Mouse (Mus musculus) forebrain, embryonic 14.5 days (tissue): ENCODE measurements around the gene Fkbp14. TPM values are rescaled to one million over a fixed set of nuclear protein-coding genes. Genes with fewer than 3 reads are reported as not detected.

Experiments used
- ATAC-seq: fragments of 200-750 bp; cut with Nextera tagmentation; 2 replicates; pipeline ENCODE4 v1.8.0; 2017; ENCODE audit warnings: mild to moderate bottlenecking, moderate library complexity
- DNase-seq: peaks from one replicate; pipeline ENCODE4 v3.0.0-alpha.2; 2015; ENCODE audit warnings: low spot score
- H3K27ac ChIP-seq: fragments of 300-500 bp; sonication (generic); 2 replicates; pipeline ENCODE4 v1.5.1; 2014; ENCODE audit warnings: low read depth, mild to moderate bottlenecking, control low read depth, low read length, moderate library complexity
- H3K27me3 ChIP-seq: fragments of 300-500 bp; sonication (generic); replicated peaks from 2 replicates; pipeline ENCODE4 v1.6.1; 2014; ENCODE audit warnings: low read length, control low read depth, mixed read lengths; ENCODE audit not compliant: control insufficient read depth, insufficient read depth
- H3K36me3 ChIP-seq: fragments of 300-500 bp; sonication (generic); 2 replicates; pipeline ENCODE4 v1.6.1; 2014; ENCODE audit warnings: low read length, control low read depth; ENCODE audit not compliant: control insufficient read depth, insufficient read depth
- H3K4me1 ChIP-seq: fragments of 300-500 bp; sonication (generic); 2 replicates; pipeline ENCODE4 v1.6.1; 2014; ENCODE audit warnings: antibody characterized with exemption, low read length, control low read depth; ENCODE audit not compliant: control insufficient read depth, insufficient read depth
- H3K4me2 ChIP-seq: fragments of 300-500 bp; sonication (generic); 2 replicates; pipeline ENCODE4 v1.6.1; 2014; ENCODE audit warnings: mild to moderate bottlenecking, control low read depth, low read length
- H3K4me3 ChIP-seq: fragments of 300-500 bp; sonication (generic); 2 replicates; pipeline ENCODE4 v1.5.1; 2014; ENCODE audit warnings: low read depth, low read length, control low read depth
- H3K9ac ChIP-seq: fragments of 300-500 bp; sonication (generic); 2 replicates; pipeline ENCODE4 v1.6.1; 2014; ENCODE audit warnings: mild to moderate bottlenecking, low read length, control low read depth, moderate library complexity
- H3K9me3 ChIP-seq: fragments of 300-500 bp; sonication (generic); replicated peaks from 2 replicates; pipeline ENCODE4 v1.6.1; 2016; ENCODE audit warnings: low read length, control low read depth, mixed read lengths; ENCODE audit not compliant: control insufficient read depth
- WGBS: fragments of 180-500 bp; shearing (Covaris S2); extraction: QIAGEN DNeasy Blood & Tissue Kit; methylation state at CpG from one replicate; pipeline ENCODE4 v1.1.7; 2014; 5-methylcytosine and 5-hydroxymethylcytosine counted together
- polyA plus RNA-seq: library from polyadenylated mRNA; unstranded; fragments of >200 nt; fragmentation: Nextera tagmentation; extraction: Ambion mirVana; gene quantifications from 2 replicates; pipeline ENCODE4 v1.2.1, GENCODE M21; 2014

Fkbp14 gene
- 9.0 and 10.7 TPM in 2 replicates for polyA plus RNA-seq

- H3K27me3 ChIP-seq: no peaks in the 10 kb centered on the region
- no peak for ATAC-seq
- H3K4me2 ChIP-seq: peak within 1 kb of the TSS; percentile 78
- no peak within 1 kb of the TSS for H3K27ac ChIP-seq
- H3K4me3 ChIP-seq: peak within 1 kb of the TSS; percentile 92
- H3K9ac ChIP-seq: peak within 1 kb of the TSS; percentile 88; the same call in 1 of the 2 replicates
- 70% methylated on average over 4 of the region's 4 CpGs for WGBS
- no peaks in the 10 kb centered on the region for H3K9me3 ChIP-seq
- no peak for DNase-seq
- H3K4me1 ChIP-seq: peaks cover 7% of the 10 kb centered on the region
- no peaks in the 10 kb centered on the region for H3K36me3 ChIP-seq
Measured at GRCm38 (mm10) chr6:54597208-54597607, at the start of gene Fkbp14. TSS of gene Fkbp14 (minus strand) at chr6:54597308.

GRCm38 (mm10) chr6:54643181-54643580 is 46.1 kb upstream of the Fkbp14 start:
- Histone ChIP-seq H3K36me3 (peaks cover 28% of the 10 kb centered on the region), H3K4me3 (no peak overlapping the region), H3K9ac (no peak overlapping the region), H3K4me1 (no peaks in the 10 kb centered on the region), H3K4me2 (no peak overlapping the region), H3K9me3 (no peaks in the 10 kb centered on the region), H3K27me3 (no peaks in the 10 kb centered on the region), H3K27ac (no peak overlapping the region)
- no peak for DNase-seq
- ATAC-seq: no peak
- WGBS: 81% methylated on average over 4 of the region's 4 CpGs

- ATAC-seq (no peak), DNase-seq (peak; percentile 46)
- no peak overlapping the region for H3K27ac ChIP-seq
- 65% methylated on average over 2 of the region's 2 CpGs for WGBS
- H3K4me2 ChIP-seq: no peak overlapping the region
- no peaks in the 10 kb centered on the region for H3K4me1 ChIP-seq
- H3K27me3 ChIP-seq: no peaks in the 10 kb centered on the region
- no peaks in the 10 kb centered on the region for H3K9me3 ChIP-seq
- H3K4me3 ChIP-seq: no peak overlapping the region
- H3K9ac ChIP-seq: no peak overlapping the region
- peaks cover 32% of the 10 kb centered on the region for H3K36me3 ChIP-seq
Measured at GRCm38 (mm10) chr6:54641953-54642352, 44.8 kb upstream of the Fkbp14 start.

- H3K4me1 ChIP-seq: no peaks in the 10 kb centered on the region
- peaks cover 32% of the 10 kb centered on the region for H3K36me3 ChIP-seq
- no peak for ATAC-seq
- H3K4me2 ChIP-seq: no peak overlapping the region
- H3K9me3 ChIP-seq: no peaks in the 10 kb centered on the region
- H3K9ac ChIP-seq: no peak overlapping the region
- H3K4me3 ChIP-seq: no peak overlapping the region
- DNase-seq: no peak
- WGBS: 95% methylated on average over 3 of the region's 3 CpGs
- H3K27ac ChIP-seq: no peak overlapping the region
- H3K27me3 ChIP-seq: no peaks in the 10 kb centered on the region
Measured at GRCm38 (mm10) chr6:54639877-54640276, 42.8 kb upstream of the Fkbp14 start.

- Histone ChIP-seq H3K36me3 (peaks cover 47% of the 10 kb centered on the region), H3K9me3 (no peaks in the 10 kb centered on the region), H3K4me3 (no peak overlapping the region), H3K27me3 (no peaks in the 10 kb centered on the region), H3K4me1 (no peaks in the 10 kb centered on the region), H3K4me2 (no peak overlapping the region), H3K27ac (no peak overlapping the region), H3K9ac (no peak overlapping the region)
- ATAC-seq (no peak), DNase-seq (peak; percentile 52)
- 50% methylated on average over 3 of the region's 3 CpGs for WGBS
Measured at GRCm38 (mm10) chr6:54631462-54631861, 34.4 kb upstream of the Fkbp14 start.

- Histone ChIP-seq H3K27ac (no peak overlapping the region), H3K4me2 (no peak overlapping the region), H3K9me3 (no peaks in the 10 kb centered on the region), H3K9ac (no peak overlapping the region), H3K27me3 (no peaks in the 10 kb centered on the region), H3K4me3 (no peak overlapping the region), H3K4me1 (no peaks in the 10 kb centered on the region), H3K36me3 (peaks cover 49% of the 10 kb centered on the region)
- ATAC-seq (no peak), DNase-seq (peak; percentile 28)
- WGBS: 36% methylated on average over 7 of the region's 7 CpGs
Measured at GRCm38 (mm10) chr6:54629734-54630133, 32.6 kb upstream of the Fkbp14 start.

GRCm38 (mm10) chr6:54628381-54628780 is 31.3 kb upstream of the Fkbp14 start:
- Histone ChIP-seq H3K36me3 (peaks cover 54% of the 10 kb centered on the region), H3K27ac (no peak overlapping the region), H3K9me3 (no peaks in the 10 kb centered on the region), H3K27me3 (no peaks in the 10 kb centered on the region), H3K4me3 (no peak overlapping the region), H3K9ac (no peak overlapping the region), H3K4me2 (no peak overlapping the region), H3K4me1 (no peaks in the 10 kb centered on the region)
- DNase-seq (no peak), ATAC-seq (no peak)
- WGBS: 93% methylated on average over 3 of the region's 3 CpGs

GRCm38 (mm10) chr6:54620357-54620756 is 23.2 kb upstream of the Fkbp14 start:
- Histone ChIP-seq H3K4me1 (no peaks in the 10 kb centered on the region), H3K27me3 (no peaks in the 10 kb centered on the region), H3K9ac (no peak overlapping the region), H3K36me3 (peaks cover 47% of the 10 kb centered on the region), H3K27ac (no peak overlapping the region), H3K4me3 (no peak overlapping the region), H3K9me3 (no peaks in the 10 kb centered on the region), H3K4me2 (no peak overlapping the region)
- DNase-seq: no peak
- WGBS: 90% methylated on average over 4 of the region's 4 CpGs
- ATAC-seq: no peak

- Histone ChIP-seq H3K9me3 (no peaks in the 10 kb centered on the region), H3K4me2 (no peak overlapping the region), H3K36me3 (peaks cover 46% of the 10 kb centered on the region), H3K4me1 (no peaks in the 10 kb centered on the region), H3K9ac (no peak overlapping the region), H3K27me3 (no peaks in the 10 kb centered on the region), H3K27ac (no peak overlapping the region), H3K4me3 (no peak overlapping the region)
- 96% methylated on average over 7 of the region's 7 CpGs for WGBS
- ATAC-seq: no peak
- no peak for DNase-seq
Measured at GRCm38 (mm10) chr6:54619530-54619929, 22.4 kb upstream of the Fkbp14 start.
